Mouse (Mus musculus) urinary bladder, postnatal 36 days (tissue): Measurements from ENCODE around the gene Zdhhc16.
"Not testable (repeated sequence)": the region's sequence is repeated elsewhere in the genome, so short reads cannot be mapped to it uniquely, and the experiment has no call there.

Experiments
- DNase-seq, 2 experiments: peaks; one replicate each; pipeline ENCODE4 v3.0.0; 2022; ENCODE audit warnings: low spot score in 2 of 2, mixed read lengths in 1 of 2

Gene Zdhhc16

DNA sequence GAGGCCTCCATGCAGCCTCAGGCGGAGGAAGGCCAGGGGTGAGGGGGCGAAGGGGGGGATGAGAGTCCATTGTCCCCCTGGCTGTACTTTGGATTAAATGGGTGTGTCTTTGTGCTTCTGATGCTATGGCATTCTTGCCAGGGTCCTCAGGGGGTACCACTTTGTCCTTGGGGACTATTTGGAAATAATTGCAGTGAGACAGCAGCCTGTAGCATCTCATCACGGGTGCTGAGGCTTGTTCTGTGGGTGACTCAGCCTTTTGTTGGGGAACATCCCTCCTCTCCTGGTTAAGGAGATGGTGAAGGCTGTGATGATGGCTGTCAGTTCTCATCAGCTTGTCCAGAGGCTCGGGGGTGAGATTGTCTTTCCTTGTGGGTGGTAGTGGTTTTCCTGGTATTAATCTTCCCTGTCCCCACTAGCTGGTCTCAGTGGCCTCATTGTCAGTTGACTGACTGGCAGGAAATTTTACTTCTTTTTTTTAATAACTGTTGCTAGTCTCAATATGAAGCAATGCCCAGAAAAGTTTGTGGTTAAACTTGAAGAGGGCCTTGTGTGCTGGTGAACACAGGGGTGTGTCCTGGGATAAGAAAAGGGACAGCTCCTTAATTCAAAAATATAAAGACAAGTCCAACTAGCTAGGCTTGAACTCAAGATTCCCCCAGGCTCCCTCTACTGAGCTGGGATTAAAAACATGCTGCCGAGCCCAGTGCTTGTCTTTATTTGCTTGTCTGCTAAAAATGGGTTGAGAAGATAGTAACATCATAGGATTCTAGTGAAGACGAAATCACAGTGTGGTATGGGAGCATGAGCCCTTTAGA, 19.3 kb upstream of the Zdhhc16 start:
- DNase-seq = no peak

GRCm38 (mm10) chr19:41914592-41914882, 18.7 kb upstream of the Zdhhc16 start:
- not testable (repeated sequence) for DNase-seq

GRCm38 (mm10) chr19:41915294-41915693, 18.0 kb upstream of the Zdhhc16 start:
- no peak for DNase-seq

DNA sequence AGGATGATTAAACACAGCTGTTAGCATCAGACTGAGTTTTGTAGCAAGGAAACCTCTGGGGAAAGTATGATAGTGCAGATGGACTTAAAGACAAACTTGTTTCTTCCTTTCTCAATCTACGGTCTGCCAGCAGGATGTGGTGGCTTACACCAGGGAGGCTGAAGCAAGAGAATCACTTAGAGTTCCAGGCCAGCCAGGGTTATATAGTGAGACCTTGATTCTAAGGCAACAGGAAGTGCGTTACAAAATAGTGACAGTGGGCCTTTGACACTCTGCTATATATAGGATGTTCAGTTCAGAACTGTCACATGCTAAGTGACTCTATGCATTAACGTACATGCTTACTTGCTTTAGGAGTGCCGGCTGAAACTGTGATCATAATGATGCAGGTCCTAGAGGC, 16.4 kb upstream of the Zdhhc16 start:
- DNase-seq = no peak

- no peak for DNase-seq
Measured at GRCm38 (mm10) chr19:41919471-41919870, 13.8 kb upstream of the Zdhhc16 start.

DNA sequence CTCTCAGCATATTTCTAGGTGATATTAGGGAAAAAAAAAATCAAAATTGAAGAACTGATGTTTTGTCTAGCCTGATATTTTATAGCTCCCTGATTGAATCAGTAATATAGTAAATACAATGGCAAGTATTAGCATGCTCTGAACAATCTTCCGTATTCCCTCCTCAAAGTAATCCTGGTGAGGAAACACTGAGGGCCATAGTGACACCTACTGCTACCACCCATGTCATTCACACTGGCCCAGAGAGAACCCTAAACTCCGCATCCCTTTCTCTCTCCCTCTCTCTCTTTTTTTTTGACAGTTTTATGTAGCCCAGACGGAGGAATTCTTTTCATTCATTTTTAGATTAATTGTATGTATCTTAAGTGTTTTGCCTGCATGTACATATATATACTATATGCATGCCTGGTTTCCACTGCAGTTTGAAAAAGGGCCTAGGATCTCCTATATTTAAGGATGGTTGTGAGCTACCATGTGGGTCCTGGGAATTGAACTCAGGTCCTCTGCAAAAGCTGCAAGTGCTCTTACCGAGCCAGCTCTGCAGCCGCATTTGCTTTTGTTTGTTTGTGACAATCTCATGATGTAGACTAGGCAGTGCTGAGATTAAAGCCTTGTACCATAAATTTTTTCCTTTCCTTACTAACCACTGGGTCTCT, 12.7 kb upstream of the Zdhhc16 start:
- DNase-seq = no peak

- DNase-seq = no peak
Measured at GRCm38 (mm10) chr19:41932686-41933085, 594 bp upstream of the Zdhhc16 start.

DNA sequence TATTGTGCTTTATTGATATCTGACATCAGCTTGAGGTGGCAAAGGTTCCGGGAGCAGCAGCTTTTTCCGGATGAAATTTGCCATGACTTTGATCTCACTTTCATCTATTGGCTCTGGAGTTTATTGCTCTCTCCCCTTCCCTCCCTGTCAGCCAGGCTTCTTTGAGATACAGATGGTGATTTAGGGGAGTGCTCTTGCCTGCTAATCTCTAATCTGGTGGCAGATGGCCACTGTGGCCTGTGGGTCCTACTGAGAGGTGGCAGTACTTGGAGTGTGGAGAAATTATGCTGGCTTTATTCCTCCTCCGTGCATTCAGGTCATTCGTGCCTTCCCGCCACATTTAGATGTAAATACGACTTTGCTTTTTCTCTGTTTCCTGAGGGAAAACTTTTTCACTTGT, 844 bp downstream of the Zdhhc16 start:
- no peak for DNase-seq

GRCm38 (mm10) chr19:41935921-41936320, 2.6 kb downstream of the Zdhhc16 start:
- DNase-seq = no peak

GRCm38 (mm10) chr19:41938539-41938938, 5.3 kb downstream of the Zdhhc16 start:
- no peak for DNase-seq

DNA sequence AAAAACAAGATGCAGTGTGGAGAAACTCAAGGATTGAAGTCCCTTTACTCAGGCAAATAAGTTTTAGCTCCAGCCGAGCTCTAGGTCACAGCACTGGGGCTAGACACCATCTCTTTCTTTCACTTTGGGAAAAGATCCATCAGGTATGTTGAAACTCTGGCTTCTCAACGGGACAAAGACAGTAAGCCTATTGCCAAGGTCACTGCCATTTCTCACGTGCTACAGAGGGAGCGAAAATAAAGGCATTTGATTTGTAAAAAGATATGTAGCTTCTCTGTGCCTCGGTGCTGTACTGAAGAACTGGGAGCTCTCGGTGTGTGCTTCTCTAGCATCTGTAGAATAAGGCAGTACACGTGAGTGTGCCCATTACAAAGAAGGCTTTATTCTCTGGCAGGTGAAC, 10.6 kb downstream of the Zdhhc16 start:
- DNase-seq = no peak

DNA sequence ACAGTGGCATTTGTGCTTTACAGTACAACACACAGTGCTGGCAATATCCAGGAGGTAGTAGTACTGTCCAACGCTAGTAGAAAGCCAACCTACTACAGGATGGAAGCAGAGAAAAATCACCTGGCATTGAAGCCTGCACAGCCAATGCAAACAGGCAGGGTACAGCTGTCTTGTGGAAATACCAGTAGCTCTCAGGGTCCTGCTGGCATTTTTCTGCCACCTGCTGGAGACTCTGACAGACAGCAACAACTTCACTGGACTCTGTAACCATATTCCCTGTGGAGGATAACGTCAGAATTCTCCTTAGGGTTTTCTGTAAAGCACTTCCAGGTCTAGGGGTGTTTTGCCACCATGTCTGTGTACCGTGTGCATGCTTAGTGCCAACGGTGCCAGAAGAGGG, 19.0 kb downstream of the Zdhhc16 start:
- no peak for DNase-seq

DNA sequence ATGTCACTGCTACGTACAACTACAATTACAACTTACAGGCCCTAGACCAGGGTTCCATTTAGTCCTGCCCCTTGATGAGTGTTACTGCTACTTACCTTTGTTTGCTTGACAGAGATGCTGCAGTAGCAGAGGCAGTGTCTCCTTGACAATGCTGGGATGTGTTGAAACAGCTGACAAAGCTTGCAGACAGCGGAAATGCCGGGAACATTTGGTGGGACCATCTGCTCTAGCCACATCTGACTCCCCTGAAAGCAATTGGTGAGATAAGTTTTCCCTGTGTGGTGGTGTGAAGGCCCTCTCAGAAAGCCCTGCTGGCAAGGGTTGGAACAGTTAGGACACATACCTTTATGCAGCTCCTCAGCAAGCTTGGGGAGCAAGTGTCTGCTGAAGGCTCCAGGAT, 20.3 kb downstream of the Zdhhc16 start:
- DNase-seq = no peak

DNA sequence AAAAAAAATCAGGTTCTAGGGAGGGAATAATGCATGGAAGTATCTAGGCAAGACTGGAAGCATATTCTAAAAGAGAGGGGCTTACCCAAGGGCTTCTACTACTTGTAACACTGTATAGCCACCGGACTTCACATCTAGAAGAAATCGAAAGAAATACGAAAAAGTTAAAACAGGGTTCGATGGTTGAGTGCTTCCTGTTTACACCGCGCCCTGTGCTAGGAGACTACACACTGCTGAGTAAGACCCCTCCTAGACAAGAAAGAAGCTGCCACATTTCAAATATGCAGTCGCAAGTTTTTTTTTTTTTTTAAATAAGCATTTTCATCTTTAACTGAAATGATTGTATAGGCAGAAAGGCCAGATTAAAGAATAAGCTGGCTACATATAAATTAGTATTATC, 36.3 kb downstream of the Zdhhc16 start:
- DNase-seq = no peak

GRCm38 (mm10) chr19:41973891-41974794, 40.9 kb downstream of the Zdhhc16 start:
- no peak for DNase-seq

DNA sequence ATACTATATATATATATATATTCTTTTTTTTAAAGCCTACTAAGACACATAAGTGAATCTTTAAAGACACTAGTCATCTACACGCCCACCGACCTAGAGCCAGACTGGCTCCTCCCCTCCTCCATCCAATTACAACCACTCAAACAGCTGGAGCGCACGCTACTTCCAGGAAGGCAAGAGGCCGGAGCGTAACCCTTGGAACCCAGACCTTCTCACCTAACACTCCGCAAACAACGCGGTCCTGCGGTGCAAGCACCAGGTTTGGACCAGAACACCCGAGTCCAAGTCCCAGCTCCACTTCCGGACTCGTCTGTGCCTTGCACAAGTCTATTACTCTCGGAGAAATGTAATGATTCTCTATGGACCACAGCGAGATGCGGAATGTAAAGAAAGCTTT, 47.1 kb downstream of the Zdhhc16 start:
- DNase-seq = peak in 1 of 2 experiments; percentile 22

GRCm38 (mm10) chr19:41980819-41981594, 47.7 kb downstream of the Zdhhc16 start, which contains the start of gene Mms19:
Mms19 (minus strand) TSS chr19:41981157.
- DNase-seq = peak; percentile 99

DNA sequence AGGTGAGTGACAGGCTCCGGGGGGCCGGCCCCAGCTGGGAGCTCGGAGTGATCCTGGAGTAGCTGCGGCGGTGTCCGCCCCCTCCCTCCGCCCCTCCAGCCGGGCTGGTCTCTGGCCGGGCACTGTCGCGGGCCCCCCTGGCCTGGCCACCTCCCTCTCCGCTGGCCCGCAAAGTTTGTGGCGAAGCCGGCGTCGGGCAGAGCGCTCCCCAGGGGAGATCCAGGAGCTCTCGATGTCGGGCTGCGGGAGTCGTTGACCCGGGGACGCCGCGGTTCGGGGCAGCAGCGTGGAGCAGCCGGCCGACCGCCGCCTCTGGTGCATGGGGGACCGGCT, 48.3 kb downstream of the Zdhhc16 start, which contains the start of gene Ubtd1:
TSS of gene Ubtd1 (plus strand) at position 169 of the 333 bp plus-strand sequence.
- DNase-seq = no peak

DNA sequence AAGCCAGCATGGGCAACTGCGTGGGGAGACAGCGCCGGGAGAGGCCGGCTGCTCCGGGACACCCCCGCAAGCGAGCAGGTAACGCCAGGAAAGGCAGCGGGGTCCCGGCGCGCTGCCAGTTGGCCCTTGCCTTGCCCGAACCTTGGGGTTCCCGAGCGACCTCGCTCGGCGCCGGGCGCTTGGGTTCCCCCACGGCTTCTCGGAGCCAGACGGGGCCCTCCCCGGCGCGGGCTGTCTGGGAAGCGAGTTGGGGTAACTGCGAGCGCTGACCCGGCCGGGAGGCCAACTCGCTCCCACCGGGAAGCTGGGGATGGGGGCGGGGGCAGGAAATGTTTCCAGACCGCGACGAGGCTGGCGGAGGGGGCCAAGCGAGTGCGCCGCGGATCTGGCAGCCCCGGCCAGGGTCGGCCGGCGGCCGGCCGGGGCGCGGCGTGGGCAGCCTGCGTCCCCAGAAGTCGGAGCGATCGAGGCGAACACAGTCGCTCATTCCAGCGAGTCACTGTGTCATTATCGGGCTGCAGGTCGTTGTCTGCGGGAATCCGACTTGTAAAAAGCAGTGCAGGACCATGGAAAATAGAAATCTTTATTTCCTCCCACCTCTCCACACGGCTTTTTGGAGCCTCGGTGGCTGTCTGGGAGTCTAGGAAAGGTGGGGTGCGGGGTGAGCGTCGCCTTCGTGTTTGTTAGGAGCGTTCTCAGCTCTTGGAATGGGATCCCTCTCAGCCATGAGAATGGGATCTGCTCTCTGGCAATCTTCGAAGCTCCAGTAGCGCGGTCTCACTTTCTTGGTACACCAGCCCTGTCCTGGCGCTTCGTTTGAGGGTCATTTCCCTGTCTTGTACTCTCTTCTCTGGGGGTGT, 48.9 kb downstream of the Zdhhc16 start:
- peak; percentile 45 to 58 for DNase-seq

GRCm38 (mm10) chr19:41982791-41983150, 49.5 kb downstream of the Zdhhc16 start:
- DNase-seq = no peak

- no peak for DNase-seq
Measured at GRCm38 (mm10) chr19:41985994-41986393, 52.7 kb downstream of the Zdhhc16 start.
